Mouse (Mus musculus) embryo, embryonic 10 days (tissue): ENCODE measurements around the gene Fes.

Experiments
- DNase-seq: peaks from one replicate; pipeline ENCODE4 v3.0.0-alpha.2; 2015; ENCODE audit warnings: low spot score

Gene Fes

DNA sequence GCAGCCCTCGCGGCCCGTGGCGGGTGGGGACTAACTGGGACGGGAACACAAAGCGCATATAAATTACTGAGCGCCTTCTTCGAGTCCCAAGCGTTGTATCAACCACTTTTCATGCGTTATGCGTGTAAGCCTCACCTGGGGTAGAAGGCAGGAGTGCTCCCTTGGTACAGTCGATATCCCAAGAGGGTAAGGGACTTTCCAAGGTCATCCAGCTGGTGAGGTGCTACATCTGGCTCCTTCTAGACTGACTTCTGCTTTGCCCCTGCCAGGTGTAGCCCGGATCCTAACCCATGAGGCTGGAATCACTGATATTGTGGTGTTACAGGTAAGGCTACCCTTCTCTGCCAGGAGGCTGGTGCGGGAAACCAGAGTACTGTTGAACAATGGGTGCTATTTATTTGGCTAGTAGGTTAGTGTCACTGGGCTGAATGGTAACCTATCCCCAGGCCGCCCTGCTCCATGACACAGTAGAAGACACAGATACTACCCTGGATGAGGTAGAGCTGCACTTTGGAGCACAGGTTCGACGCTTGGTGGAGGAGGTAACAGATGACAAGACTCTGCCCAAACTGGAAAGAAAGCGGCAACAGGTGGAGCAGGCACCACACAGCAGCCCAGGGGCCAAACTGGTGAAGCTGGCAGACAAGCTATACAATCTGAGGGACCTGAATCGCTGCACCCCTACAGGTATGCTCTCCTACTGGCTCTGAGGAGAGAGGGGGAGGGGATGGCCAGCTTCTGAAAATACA is 44.3 kb downstream of the Fes start:
- DNase-seq: no peak

DNA sequence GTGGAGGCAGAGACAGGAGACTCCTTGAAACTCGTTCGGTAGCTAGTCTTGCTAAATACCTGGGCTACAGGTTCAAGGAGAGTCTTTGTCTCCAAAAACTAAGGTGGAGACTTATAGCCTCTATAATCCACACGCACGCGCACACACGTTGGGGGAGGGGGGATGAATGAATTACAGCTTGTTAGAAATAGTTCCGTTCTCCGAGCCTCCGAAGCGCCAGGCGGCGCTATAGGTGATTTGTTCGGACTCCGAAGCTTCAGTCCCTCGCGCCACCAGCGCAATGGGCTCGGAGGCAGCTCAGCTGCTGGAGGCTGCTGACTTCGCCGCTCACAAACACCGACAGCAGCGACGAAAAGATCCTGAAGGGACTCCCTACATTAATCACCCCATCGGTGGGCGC is 44.9 kb downstream of the Fes start, which contains the start of gene Hddc3:
Gene Hddc3, plus strand, starts transcription at position 247 of the 400 bp plus-strand sequence.
- peak; percentile 91 for DNase-seq

DNA sequence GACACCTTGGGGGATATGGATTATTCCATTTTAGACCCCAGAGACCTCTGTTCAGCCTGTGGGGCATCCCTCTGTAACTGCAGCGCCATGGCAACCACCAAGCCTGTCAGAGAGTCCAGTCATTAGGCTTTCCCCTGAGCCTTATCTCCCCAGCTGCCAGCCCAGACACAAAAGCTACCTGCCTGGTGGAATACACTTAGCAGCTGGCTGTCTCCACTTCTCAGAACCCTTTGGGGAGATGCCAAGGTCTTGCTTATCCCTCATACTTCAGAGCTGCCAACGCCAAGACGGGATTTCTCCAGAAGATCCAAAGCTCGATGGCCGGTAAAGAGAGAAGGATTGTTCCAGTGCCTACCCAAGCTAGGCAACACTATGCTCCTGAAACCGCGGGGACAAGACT is 46.0 kb downstream of the Fes start:
- DNase-seq: no peak

DNA sequence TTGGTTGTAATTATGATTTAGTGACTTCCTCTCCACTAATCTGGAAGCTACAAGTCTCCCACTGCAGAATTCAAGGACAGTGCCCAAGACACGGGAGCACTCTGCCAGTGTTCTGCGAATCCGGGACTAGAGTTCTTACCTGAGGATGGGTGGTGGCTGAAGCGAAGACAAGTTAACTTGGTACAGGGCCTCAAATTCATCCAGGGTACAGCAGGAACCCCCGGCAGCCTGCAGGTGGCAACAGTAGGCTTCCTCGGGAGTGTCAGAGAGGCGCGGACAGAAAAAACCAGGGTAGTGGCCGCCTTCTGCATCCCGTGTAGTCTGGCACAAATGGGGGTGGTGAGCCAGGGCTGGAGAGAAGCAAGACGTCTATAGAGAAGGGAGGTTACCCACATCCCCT is 47.0 kb downstream of the Fes start, which contains the start of gene Unc45a:
Gene Unc45a, minus strand, starts transcription at position 213 of the 400 bp plus-strand sequence.
- DNase-seq: peak; percentile 81

DNA sequence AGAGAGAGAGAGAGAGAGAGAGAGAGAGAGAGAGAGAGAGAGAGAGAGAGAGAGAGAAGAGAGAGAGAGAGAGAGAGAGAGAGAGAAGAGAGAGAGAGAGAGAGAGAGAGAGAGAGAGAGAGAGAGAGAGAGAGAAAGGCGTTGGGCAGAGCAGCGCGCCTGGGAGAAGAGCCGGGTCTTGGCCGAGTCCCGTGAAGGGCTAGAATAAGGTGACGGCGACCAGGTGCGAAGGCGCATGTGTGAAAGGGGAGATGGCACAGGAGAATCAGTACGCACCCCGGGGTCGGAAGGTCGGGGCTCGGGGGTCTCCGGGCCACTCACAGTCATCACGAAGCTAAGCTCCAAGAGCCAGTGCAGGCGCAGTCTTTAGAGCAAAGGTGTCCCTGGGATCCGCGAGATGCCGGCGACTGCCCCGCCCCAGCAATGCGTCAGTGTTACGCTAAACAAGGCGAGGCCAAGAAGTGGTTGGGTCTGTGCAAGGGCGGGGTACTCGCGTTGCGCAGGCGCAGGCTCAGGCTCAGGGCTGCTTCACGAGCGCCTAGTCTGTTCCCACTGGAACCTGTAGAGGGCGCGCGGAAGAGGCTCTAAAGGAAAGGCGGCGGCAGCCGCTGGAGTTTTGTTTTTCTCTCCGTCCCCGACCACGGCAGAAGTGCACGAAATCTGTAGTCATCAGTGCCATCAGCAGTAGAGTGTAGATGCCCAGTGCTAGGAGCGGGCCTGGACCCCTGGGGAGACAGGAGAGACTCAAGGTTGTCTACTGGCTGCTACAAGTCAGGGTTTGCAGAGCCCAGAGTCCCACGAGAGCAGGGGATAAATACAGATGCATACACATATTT is 47.7 kb downstream of the Fes start:
- DNase-seq: peak; percentile 98

DNA sequence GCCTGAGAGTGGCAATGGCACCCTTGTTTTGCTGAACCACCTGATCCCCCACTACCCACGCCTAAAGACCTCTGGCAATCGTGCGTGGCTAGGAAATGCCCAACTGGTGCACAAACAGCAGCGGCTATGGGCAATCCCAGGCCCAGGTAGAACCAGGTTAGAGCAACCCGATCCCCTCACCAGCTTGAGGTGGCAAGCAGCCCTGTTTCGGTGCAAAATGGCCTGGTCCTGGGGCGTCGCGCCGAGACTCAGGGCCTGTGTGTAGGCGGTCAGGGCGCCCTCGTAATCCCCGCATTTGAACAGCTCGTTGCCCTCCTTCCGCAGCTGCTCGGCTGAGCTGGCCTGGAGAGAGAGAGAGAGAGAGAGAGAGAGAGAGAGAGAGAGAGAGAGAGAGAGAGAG is 48.4 kb downstream of the Fes start:
- DNase-seq: peak; percentile 44

DNA sequence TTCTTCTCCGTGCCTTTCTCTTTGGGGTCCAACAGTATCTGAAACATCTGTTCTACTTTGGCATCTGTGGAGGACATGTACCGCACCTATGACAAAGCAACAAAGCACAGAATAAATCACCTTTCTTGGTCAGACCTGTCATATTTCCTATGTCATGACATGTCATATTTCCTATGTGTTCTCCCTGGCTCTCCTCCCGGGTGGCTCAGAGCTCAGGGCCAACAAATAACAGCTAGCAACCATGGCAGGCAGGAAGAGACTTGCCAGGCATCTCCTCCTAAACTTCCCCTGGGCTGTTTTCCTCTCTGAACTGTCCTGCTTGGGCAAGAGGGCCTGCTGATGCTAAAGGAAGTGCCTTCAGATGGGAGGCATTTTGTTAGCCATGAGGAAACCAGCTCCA is 50.8 kb downstream of the Fes start:
- no peak for DNase-seq

DNA sequence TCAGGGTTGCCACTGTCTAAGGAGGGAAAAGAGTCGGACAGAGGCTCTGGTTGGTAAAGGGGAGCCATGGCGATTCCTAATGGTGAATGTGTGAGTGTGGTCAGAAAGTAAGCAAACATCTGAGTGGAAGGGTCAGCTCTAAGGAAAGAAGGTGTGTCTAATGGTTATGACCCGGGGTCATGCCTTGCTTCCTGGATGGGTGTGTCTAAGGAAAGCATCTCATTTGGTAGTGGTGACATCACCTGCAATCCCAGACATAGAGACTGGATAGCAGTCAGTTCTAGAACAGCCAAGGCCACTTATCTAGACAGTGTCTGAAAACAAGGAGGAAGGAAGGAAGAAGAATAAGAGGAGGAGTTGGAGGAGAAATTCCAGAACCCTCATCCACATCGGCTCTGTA is 52.9 kb downstream of the Fes start:
- no peak for DNase-seq

DNA sequence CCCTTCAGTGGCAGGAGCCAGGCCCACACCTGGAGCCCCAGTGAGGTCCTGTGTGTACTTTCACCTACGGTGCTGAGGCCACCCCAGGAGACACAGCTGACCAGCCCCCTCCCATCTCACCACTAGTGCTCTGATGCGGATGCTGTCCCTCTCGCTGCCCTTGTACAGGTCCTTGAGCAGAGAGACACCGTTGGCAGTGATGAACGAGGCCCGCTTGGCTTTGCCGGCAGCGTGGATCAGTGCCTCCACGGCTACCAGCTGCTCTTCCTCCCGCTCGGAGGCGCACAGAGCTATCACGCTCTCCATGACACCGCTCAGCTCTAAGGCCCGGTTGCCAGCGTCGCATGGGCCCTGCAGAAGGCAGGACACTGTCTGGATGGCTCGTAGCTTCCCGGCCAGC is 56.3 kb downstream of the Fes start:
- no peak for DNase-seq

DNA sequence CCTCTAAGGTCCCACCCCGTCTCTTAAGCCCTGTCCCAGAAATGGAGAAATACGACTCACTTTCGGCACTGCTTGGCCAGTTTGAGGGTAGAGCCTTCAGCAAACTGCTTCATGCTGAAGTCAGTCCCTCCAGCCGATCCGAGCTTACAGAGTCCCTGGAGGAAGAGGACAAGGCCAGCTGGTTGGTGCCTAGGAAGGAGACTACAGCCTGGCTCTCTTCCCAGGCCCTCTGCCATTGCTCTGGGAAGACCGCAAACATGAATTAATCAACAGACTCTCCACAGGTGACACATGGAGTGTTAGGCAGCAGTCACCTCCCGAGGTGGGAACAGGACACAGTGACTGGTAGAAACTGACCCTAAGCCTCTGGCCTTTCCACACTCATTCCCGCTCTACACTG is 57.5 kb downstream of the Fes start:
- DNase-seq: no peak
